Comparison of ENCODE assay signal across 8 mouse cellular contexts in the genomic region with DNA sequence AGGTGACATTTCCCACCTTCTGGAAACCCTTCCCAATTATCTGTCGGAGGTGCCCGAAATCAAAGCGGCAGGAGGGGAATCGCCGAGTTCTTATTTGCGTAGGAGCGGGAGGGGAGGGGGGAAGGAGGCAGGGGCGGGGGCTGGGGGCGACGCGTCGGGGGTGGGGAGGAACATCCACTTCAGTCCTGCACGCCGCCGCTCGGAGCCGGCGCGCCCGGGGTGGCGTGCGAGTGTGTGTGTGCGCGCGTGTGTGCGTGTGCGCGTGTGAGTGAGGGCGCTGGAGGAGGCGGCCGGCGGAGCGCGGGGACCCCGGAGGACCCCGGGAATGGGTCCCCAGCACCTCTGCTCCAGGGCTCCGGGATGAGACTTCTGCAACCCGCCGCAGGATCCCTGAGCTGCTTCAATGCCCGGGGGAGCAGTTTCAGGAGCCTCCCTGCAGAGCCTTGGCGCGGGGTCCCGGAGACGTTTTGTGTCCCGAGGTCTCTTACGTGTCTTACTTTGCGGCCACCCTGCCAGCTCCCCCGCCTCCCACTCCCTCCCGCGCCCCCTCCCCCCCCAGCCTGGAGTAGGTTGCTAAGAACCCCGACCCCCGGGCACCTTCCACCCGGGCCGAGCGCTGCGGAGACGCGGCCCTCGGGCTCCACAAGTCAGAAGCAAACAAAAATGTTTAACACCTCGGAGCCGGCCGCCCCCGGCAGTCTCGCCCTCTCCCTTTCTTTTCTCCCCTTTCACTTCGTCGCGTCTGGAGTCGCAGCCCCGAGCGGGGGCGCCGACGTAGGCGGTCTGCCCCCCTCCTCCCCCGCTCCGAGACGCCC. TPM values are rescaled to one million over a fixed set of nuclear protein-coding genes. Genes with fewer than 3 reads are reported as not detected.
DNase-seq lines count a peak whose midpoint lies in the region; ATAC-seq and TF ChIP-seq lines count a peak whose summit lies in the region.

A gene (minus strand): TSS at position 66 of the 815 bp plus-strand sequence.

- H3K4me1 ChIP-seq in spleen, adult 2 months (ENCODE audit: control insufficient read depth, insufficient read depth, insufficient read length) = peaks cover 4% of the 10 kb centered on the region; the same call in 1 of the 2 replicates
- H3K4me1 ChIP-seq in heart, embryonic 13.5 days = peaks cover 17% of the 10 kb centered on the region
- H3K4me1 ChIP-seq in limb, embryonic 10.5 days = peaks cover 41% of the 10 kb centered on the region
- H3K4me1 ChIP-seq in midbrain, embryonic 15.5 days = peaks cover 41% of the 10 kb centered on the region

- WGBS in spleen, adult 2 months = 1% methylated on average over 75 of the region's 77 CpGs
- 1% methylated on average over 56 of the region's 77 CpGs for WGBS in heart, embryonic 13.5 days
- WGBS in limb, embryonic 10.5 days = under 1% methylated on average over 77 of the region's 77 CpGs
- WGBS in midbrain, embryonic 15.5 days = under 1% methylated on average over 75 of the region's 77 CpGs

- no peak for ATAC-seq in heart, embryonic 13.5 days (ENCODE audit: extremely low read depth, insufficient number of reproducible peaks, low FRiP score, low TSS enrichment)
- ATAC-seq in midbrain, embryonic 15.5 days (replicated peaks) = peak; percentile 73

- no peak within 1 kb of the TSS for H3K27ac ChIP-seq in spleen, adult 2 months (ENCODE audit: insufficient read depth, low read length)
- H3K27ac ChIP-seq in heart, embryonic 13.5 days (replicated peaks) = 0 out of 2 replicates have a peak within 1 kb of the TSS, but pooled peaks have one; percentile 24
- peak within 1 kb of the TSS; percentile 78 for H3K27ac ChIP-seq in limb, embryonic 10.5 days
- peak within 1 kb of the TSS; percentile 67 for H3K27ac ChIP-seq in midbrain, embryonic 15.5 days

- no peaks in the 10 kb centered on the region for H3K36me3 ChIP-seq in spleen, adult 2 months (ENCODE audit: control insufficient read depth, insufficient read depth, low read length)
- H3K36me3 ChIP-seq in heart, embryonic 13.5 days = no peaks in the 10 kb centered on the region
- no peaks in the 10 kb centered on the region for H3K36me3 ChIP-seq in limb, embryonic 10.5 days
- H3K36me3 ChIP-seq in midbrain, embryonic 15.5 days (replicated peaks) = no peaks in the 10 kb centered on the region

- peak within 1 kb of the TSS; percentile 44 for H3K4me3 ChIP-seq in spleen, adult 2 months (ENCODE audit: extremely low read depth, insufficient read depth, insufficient read length)
- peak within 1 kb of the TSS; percentile 70 for H3K4me3 ChIP-seq in heart, embryonic 13.5 days
- H3K4me3 ChIP-seq in limb, embryonic 10.5 days = peak within 1 kb of the TSS; percentile 62
- H3K4me3 ChIP-seq in midbrain, embryonic 15.5 days = peak within 1 kb of the TSS; percentile 59

- TF ChIP-seq CTCF in spleen, adult 2 months (IDR thresholded peaks at IDR 0.05; ENCODE audit: extremely low read depth, insufficient read depth, insufficient read length, insufficient replicate concordance) = no peak

- peaks cover 24% of the 10 kb centered on the region for H3K27me3 ChIP-seq in spleen, adult 2 months (ENCODE audit: control insufficient read depth, insufficient read depth, low read length)
- H3K27me3 ChIP-seq in heart, embryonic 13.5 days (replicated peaks) = peaks cover 47% of the 10 kb centered on the region
- H3K27me3 ChIP-seq in limb, embryonic 10.5 days (ENCODE audit: low read depth, poor library complexity, severe bottlenecking) = peaks cover 76% of the 10 kb centered on the region
- H3K27me3 ChIP-seq in midbrain, embryonic 15.5 days (replicated peaks) = 0 out of 2 replicates have a peak, but pooled peaks cover 5% of the 10 kb centered on the region

- peak within 1 kb of the TSS; percentile 97 for H3K4me2 ChIP-seq in heart, embryonic 13.5 days
- H3K4me2 ChIP-seq in midbrain, embryonic 15.5 days = peak within 1 kb of the TSS; percentile 100

- no peak for DNase-seq in spleen, adult 2 months (ENCODE audit: low read depth in 1 of 2, low spot score in 2 of 2)
- DNase-seq in spleen, postnatal 36 days (ENCODE audit: low spot score in 2 of 2) = no peak
- peak; percentile 74 for DNase-seq in embryo, embryonic 9.5 days (ENCODE audit: extremely low spot score)
- peak; percentile 67 for DNase-seq in limb, embryonic 10.5 days (ENCODE audit: low spot score)
- peak; percentile 22 for DNase-seq in thymus, postnatal 25 days
- DNase-seq in urinary bladder, postnatal 14 days (ENCODE audit: low spot score) = no peak

- no peak for TF ChIP-seq POLR2A in spleen, adult 2 months (IDR thresholded peaks at IDR 0.05; ENCODE audit: low read depth, low read length)

- peak within 1 kb of the TSS; percentile 78 for H3K9ac ChIP-seq in heart, embryonic 13.5 days
- peak within 1 kb of the TSS; percentile 41 for H3K9ac ChIP-seq in midbrain, embryonic 15.5 days

- no peaks in the 10 kb centered on the region for H3K9me3 ChIP-seq in heart, embryonic 13.5 days
- H3K9me3 ChIP-seq in limb, embryonic 10.5 days (replicated peaks) = no peaks in the 10 kb centered on the region
- no peaks in the 10 kb centered on the region for H3K9me3 ChIP-seq in midbrain, embryonic 15.5 days

RNA-seq across cellular contexts. Expression of the gene that starts here (rescaled TPM):
- polyA plus RNA-seq in spleen, adult 2 months (2012; rRNA removed) = 0.13 and 0.16 TPM in 2 replicates
- polyA plus RNA-seq in heart, embryonic 13.5 days (2015; fragmentation: Nextera tagmentation; extraction: Ambion mirVana) = 7.4 and 7.5 TPM in 2 replicates
- polyA plus RNA-seq in limb, embryonic 10.5 days (2016; fragmentation: Nextera tagmentation; extraction: Ambion mirVana) = 0.84 and 4.9 TPM in 2 replicates
- polyA plus RNA-seq in midbrain, embryonic 15.5 days (2015; fragmentation: Nextera tagmentation; extraction: Ambion mirVana) = 4.6 and 6.8 TPM in 2 replicates

Comparison
In these comparisons a context has a peak if more than half of its experiments do, and no peak if none do; other contexts are left out.
1. DNase-seq: peak in embryo, embryonic 9.5 days (single experiment), limb, embryonic 10.5 days (single experiment) and thymus, postnatal 25 days (single experiment); none in spleen, adult 2 months (0 of 2), spleen, postnatal 36 days (0 of 2) and urinary bladder, postnatal 14 days (single experiment).
2. Peak in every context shown above with its lines, with median percentiles within 50 percentile points of each other: H3K4me3 ChIP-seq.